Mouse (Mus musculus) erythroblast, embryonic 14.5 days (primary cell): Measurements from ENCODE around the gene AI464131.

ENCODE experiments used
- GATA1 ChIP-seq: IDR thresholded peaks from 2 replicates; pipeline ENCODE4 v1.6.1; 2012; ENCODE audit warnings: low read length, inconsistent platforms, mixed read lengths
- TAL1 ChIP-seq: IDR thresholded peaks from 3 replicates; pipeline ENCODE4 v1.6.1; 2012; ENCODE audit warnings: low read length, inconsistent platforms, mixed read lengths

- TF ChIP-seq GATA1 (no peak), TAL1 (no peak)
These were observed 25.1 kb upstream of the AI464131 start for GRCm38 (mm10) chr4:41527996-41528395.
